Mouse (Mus musculus) kidney, embryonic 14.5 days (tissue): Measurements from ENCODE around the gene Olfr1326-ps1. TPM values are rescaled to one million over a fixed set of nuclear protein-coding genes. Genes with fewer than 3 reads are reported as not detected.

Experiments used
- ATAC-seq: fragments of 200-750 bp; cut with Nextera tagmentation; 2 replicates; pipeline ENCODE4 v1.8.0; 2017; ENCODE audit warnings: moderate number of reproducible peaks, mild to moderate bottlenecking, moderate TSS enrichment, moderate library complexity; ENCODE audit not compliant: low FRiP score, low TSS enrichment
- H3K27ac ChIP-seq: fragments of 300-500 bp; sonication (generic); 2 replicates; pipeline ENCODE4 v1.5.1; 2014; ENCODE audit warnings: low read depth, mild to moderate bottlenecking, low read length, moderate library complexity, mixed read lengths
- H3K27me3 ChIP-seq: fragments of 300-500 bp; sonication (generic); 2 replicates; pipeline ENCODE4 v1.6.1; 2014; ENCODE audit warnings: mild to moderate bottlenecking, low read length; ENCODE audit not compliant: control insufficient read depth, insufficient read depth
- H3K36me3 ChIP-seq: fragments of 300-500 bp; sonication (generic); 2 replicates; pipeline ENCODE4 v1.6.1; 2014; ENCODE audit warnings: low read length, mixed read lengths; ENCODE audit not compliant: control insufficient read depth, insufficient read depth
- H3K4me1 ChIP-seq: fragments of 300-500 bp; sonication (generic); 2 replicates; pipeline ENCODE4 v1.6.1; 2014; ENCODE audit warnings: low read length, mixed read lengths; ENCODE audit not compliant: control insufficient read depth, insufficient read depth
- H3K4me2 ChIP-seq: fragments of 300-500 bp; sonication (generic); replicated peaks from 2 replicates; pipeline ENCODE4 v1.6.1; 2014; ENCODE audit warnings: low read depth, mild to moderate bottlenecking, low read length
- H3K4me3 ChIP-seq: fragments of 300-500 bp; sonication (generic); 2 replicates; pipeline ENCODE4 v1.5.1; 2014; ENCODE audit warnings: mild to moderate bottlenecking, low read length
- H3K9ac ChIP-seq: fragments of 300-500 bp; sonication (generic); 2 replicates; pipeline ENCODE4 v1.6.1; 2014; ENCODE audit warnings: low read depth, mild to moderate bottlenecking, low read length, moderate library complexity
- H3K9me3 ChIP-seq: fragments of 300-500 bp; sonication (generic); 2 replicates; pipeline ENCODE4 v1.6.1; 2016; ENCODE audit warnings: low read length; ENCODE audit not compliant: control insufficient read depth
- WGBS: fragments of 180-500 bp; shearing (Covaris S2); extraction: QIAGEN DNeasy Blood & Tissue Kit; methylation state at CpG from one replicate; pipeline ENCODE4 v1.1.7; 2014; 5-methylcytosine and 5-hydroxymethylcytosine counted together
- polyA plus RNA-seq: library from polyadenylated mRNA; unstranded; fragments of >200 nt; fragmentation: Nextera tagmentation; extraction: Ambion mirVana; gene quantifications from 2 replicates; pipeline ENCODE4 v1.2.1, GENCODE M21; 2014

The Olfr1326-ps1 gene
- polyA plus RNA-seq: not detected in 2 replicates

DNA sequence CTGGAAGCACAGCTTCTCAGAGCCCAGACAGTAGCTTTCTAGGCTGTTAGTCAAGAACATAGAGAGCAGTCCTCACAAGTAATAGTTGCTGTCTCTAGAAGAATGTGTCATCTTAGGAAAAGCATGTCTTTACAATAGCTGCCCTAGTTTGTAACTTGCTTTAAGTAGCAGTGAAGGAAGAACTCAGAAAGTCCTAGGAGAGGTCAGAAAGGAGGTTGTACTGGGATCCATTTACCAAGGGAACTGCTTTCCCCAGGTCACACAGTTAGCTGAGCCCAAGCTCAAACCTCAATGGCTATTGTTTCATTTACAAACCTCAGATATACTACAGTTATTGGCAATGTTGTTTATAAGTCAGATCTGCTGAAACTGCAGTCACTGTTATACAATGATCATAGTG lies at the start of gene Olfr1326-ps1:
Olfr1326-ps1 (minus strand) TSS at position 101 of the 400 bp plus-strand sequence.
- Histone ChIP-seq H3K4me1 (no peaks in the 10 kb centered on the region), H3K27ac (no peak within 1 kb of the TSS), H3K36me3 (no peaks in the 10 kb centered on the region), H3K9me3 (no peaks in the 10 kb centered on the region), H3K4me3 (no peak within 1 kb of the TSS), H3K27me3 (no peaks in the 10 kb centered on the region), H3K9ac (no peak within 1 kb of the TSS), H3K4me2 (no peak within 1 kb of the TSS)
- no peak for ATAC-seq

DNA sequence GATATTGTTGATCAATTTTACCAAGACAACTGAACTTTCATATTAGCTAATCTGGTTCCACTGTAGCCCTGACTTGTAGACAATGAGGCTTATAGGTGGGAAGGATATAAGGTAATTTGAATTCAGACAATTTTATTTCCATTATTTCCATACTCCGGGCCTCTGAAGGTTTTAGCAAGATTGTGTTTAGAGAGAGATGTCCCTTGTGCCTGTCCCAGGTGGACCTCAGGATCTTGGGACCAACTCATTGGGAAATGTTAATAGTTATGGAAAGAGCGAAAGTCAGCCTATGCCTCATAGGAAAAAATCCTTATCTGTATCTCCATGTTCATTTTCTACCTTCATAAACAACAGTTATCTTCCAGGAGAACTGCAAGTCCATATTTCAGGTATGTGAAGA lies 17.7 kb upstream of the Olfr1326-ps1 start, which contains the start of gene Olfr1325:
Olfr1325 (plus strand) TSS at position 301 of the 400 bp plus-strand sequence.
- Histone ChIP-seq H3K27ac (no peak within 1 kb of the TSS), H3K4me3 (no peak within 1 kb of the TSS), H3K4me2 (no peak within 1 kb of the TSS), H3K36me3 (no peaks in the 10 kb centered on the region), H3K9me3 (no peaks in the 10 kb centered on the region), H3K27me3 (no peaks in the 10 kb centered on the region), H3K4me1 (no peaks in the 10 kb centered on the region), H3K9ac (no peak within 1 kb of the TSS)
- 84% methylated on average over 2 of the region's 2 CpGs for WGBS
- ATAC-seq: no peak

Other genes starting within 250 kb of the Olfr1326-ps1 start
- 11.1 and 11.7 TPM in 2 replicates for gene Plxna3, start 245.8 kb downstream of the Olfr1326-ps1 start, polyA plus RNA-seq
- 128 and 153 TPM in 2 replicates for gene Lage3, start 221.3 kb downstream of the Olfr1326-ps1 start, polyA plus RNA-seq
- 56.5 and 74.6 TPM in 2 replicates for gene Ubl4a, start 201.7 kb downstream of the Olfr1326-ps1 start, polyA plus RNA-seq
- 16.2 and 23.5 TPM in 2 replicates for gene Slc10a3, start 201.5 kb downstream of the Olfr1326-ps1 start, polyA plus RNA-seq
- gene Fam3a, start 181.6 kb downstream of the Olfr1326-ps1 start, polyA plus RNA-seq: 29.4 and 36.3 TPM in 2 replicates
- gene Ikbkg, start 181.6 kb downstream of the Olfr1326-ps1 start, polyA plus RNA-seq: 12.7 and 22.0 TPM in 2 replicates
- 41.4 and 49.6 TPM in 2 replicates for gene G6pdx, start 145.7 kb downstream of the Olfr1326-ps1 start, polyA plus RNA-seq
- not detected in 2 replicates for gene Gm6880, start 93.5 kb downstream of the Olfr1326-ps1 start, polyA plus RNA-seq
- not detected in 2 replicates for gene Olfr1325, start 17.8 kb upstream of the Olfr1326-ps1 start, polyA plus RNA-seq
- not detected in 2 replicates for gene Gm5640, start 70.7 kb upstream of the Olfr1326-ps1 start, polyA plus RNA-seq
- gene Gm6890, start 166.0 kb upstream of the Olfr1326-ps1 start, polyA plus RNA-seq: not detected in 2 replicates